Mouse (Mus musculus): ENCODE results near the gene Hist1h3i.

Gene Hist1h3i

GRCm38 (mm10) chr13:21782361-21783254 lies 562 bp downstream of the Hist1h3i start:
- 3% methylated on average over 17 of the region's 35 CpGs for WGBS

GRCm38 (mm10) chr13:21781639-21782038 lies 1.5 kb downstream of the Hist1h3i start:
- 95% methylated on average over 1 of the region's 1 CpGs for WGBS

GRCm38 (mm10) chr13:21781021-21781555 lies 2.1 kb downstream of the Hist1h3i start:
- WGBS = 53% methylated on average over 6 of the region's 6 CpGs

GRCm38 (mm10) chr13:21779767-21780731 lies 3.1 kb downstream of the Hist1h3i start, which contains the start of gene Hist1h1b:
TSS of gene Hist1h1b (minus strand) at chr13:21780625.
- under 1% methylated on average over 44 of the region's 44 CpGs for WGBS

GRCm38 (mm10) chr13:21778814-21779766 lies 4.1 kb downstream of the Hist1h3i start:
- WGBS = 2% methylated on average over 33 of the region's 33 CpGs

- WGBS = 49% methylated on average over 1 of the region's 1 CpGs
These were observed 27.5 kb downstream of the Hist1h3i start for GRCm38 (mm10) chr13:21755707-21756106.

- under 1% methylated on average over 15 of the region's 26 CpGs for WGBS
These were observed 28.7 kb downstream of the Hist1h3i start for GRCm38 (mm10) chr13:21754294-21755001.

GRCm38 (mm10) chr13:21753524-21754285 lies 29.5 kb downstream of the Hist1h3i start, which contains the start of the genes Hist1h2ak and Hist1h2bn:
TSS of gene Hist1h2ak (minus strand) at chr13:21753827.
TSS of gene Hist1h2bn (plus strand) at chr13:21754123.
- 1% methylated on average over 48 of the region's 50 CpGs for WGBS

- 5% methylated on average over 10 of the region's 10 CpGs for WGBS
These were observed 30.1 kb downstream of the Hist1h3i start for GRCm38 (mm10) chr13:21753051-21753523.

- WGBS = 49% methylated on average over 3 of the region's 3 CpGs
These were observed 30.8 kb downstream of the Hist1h3i start for GRCm38 (mm10) chr13:21752356-21752755.

GRCm38 (mm10) chr13:21751827-21752226 lies 31.3 kb downstream of the Hist1h3i start:
- WGBS = 73% methylated on average over 3 of the region's 3 CpGs

GRCm38 (mm10) chr13:21750159-21751017 lies 32.8 kb downstream of the Hist1h3i start, which contains the start of gene Hist1h4k:
TSS of gene Hist1h4k (minus strand) at chr13:21750505.
- under 1% methylated on average over 47 of the region's 56 CpGs for WGBS

GRCm38 (mm10) chr13:21749387-21750158 lies 33.6 kb downstream of the Hist1h3i start:
- 12% methylated on average over 5 of the region's 5 CpGs for WGBS

- WGBS = 93% methylated on average over 1 of the region's 1 CpGs
These were observed 38.2 kb downstream of the Hist1h3i start for GRCm38 (mm10) chr13:21745006-21745405.

GRCm38 (mm10) chr13:21734906-21735767 lies 48.0 kb downstream of the Hist1h3i start, which contains the start of gene Hist1h4j:
TSS of gene Hist1h4j (plus strand) at chr13:21735064.
- under 1% methylated on average over 51 of the region's 56 CpGs for WGBS

Data from cerebral cortex, adult 2 months (tissue).